Mouse (Mus musculus) bone marrow macrophage, adult 2 months (primary cell): ENCODE data around the gene Nuf2.

Experiments
- CTCF ChIP-seq: IDR thresholded peaks from 2 replicates; pipeline ENCODE4 v1.5.1; 2012; ENCODE audit warnings: low read depth, mild to moderate bottlenecking, low read length, moderate library complexity
- POLR2A ChIP-seq: IDR thresholded peaks from 2 replicates; pipeline ENCODE4 v1.6.1; 2012; ENCODE audit warnings: mild to moderate bottlenecking, low read depth, low read length, borderline replicate concordance

DNA sequence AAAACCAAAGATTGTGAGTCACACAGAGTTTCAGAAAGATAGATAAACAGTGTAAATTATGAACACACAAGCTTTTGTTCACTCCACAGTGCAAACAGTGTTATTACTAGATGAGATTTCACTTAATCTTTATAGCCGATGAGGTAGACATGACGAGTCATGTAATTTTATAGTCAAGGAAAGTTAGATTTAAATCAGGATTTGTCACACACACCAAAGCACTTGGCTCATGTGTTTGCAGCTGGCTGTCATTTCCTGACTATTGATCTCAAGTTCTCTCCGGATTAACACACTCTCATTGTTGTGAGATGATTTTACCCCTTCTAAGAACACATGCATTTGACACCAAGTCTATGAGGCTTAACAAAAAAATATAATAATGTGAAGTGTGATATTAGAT is 48.3 kb upstream of the Nuf2 start:
- TF ChIP-seq CTCF (no peak), POLR2A (no peak)
